Mouse (Mus musculus): ENCODE data around the gene 2410137M14Rik. TPM values are rescaled to one million over a fixed set of nuclear protein-coding genes. Genes with fewer than 3 reads are reported as not detected.
A peak's percentile ranks its signal among the peaks of the same experiment; 100 is the strongest.
"Not testable (repeated sequence)": the region's sequence is repeated elsewhere in the genome, so short reads cannot be mapped to it uniquely, and the experiment has no call there.

2410137M14Rik gene
- polyA plus RNA-seq, 1 experiment from 2014 or later: not detected

- not testable (repeated sequence) for H3K36me3 ChIP-seq; H3K9me3 ChIP-seq; H3K27ac ChIP-seq (replicated peaks); H3K4me2 ChIP-seq (replicated peaks); H3K4me3 ChIP-seq; ATAC-seq (replicated peaks); H3K4me1 ChIP-seq; H3K9ac ChIP-seq (replicated peaks)
- 90% methylated on average over 6 of the region's 6 CpGs for WGBS
- peaks cover 19% of the 10 kb centered on the region for H3K27me3 ChIP-seq
Observed at GRCm38 (mm10) chr17:36990630-36991029, 9.6 kb upstream of the 2410137M14Rik start.

GRCm38 (mm10) chr17:36989437-36989836, 8.4 kb upstream of the 2410137M14Rik start, which contains the start of gene H2-M5:
TSS of gene H2-M5 (minus strand) at chr17:36989537.
- ATAC-seq (replicated peaks): no peak
- H3K9ac ChIP-seq (replicated peaks): no peak within 1 kb of the TSS

GRCm38 (mm10) chr17:36988475-36988874, 7.4 kb upstream of the 2410137M14Rik start:
- H3K27ac ChIP-seq (replicated peaks): no peak overlapping the region
- no peak overlapping the region for H3K4me3 ChIP-seq
- H3K4me1 ChIP-seq: no peaks in the 10 kb centered on the region
- H3K4me2 ChIP-seq (replicated peaks): 0 out of 2 replicates have a peak overlapping the region, but pooled peaks have one; percentile 9
- no peaks in the 10 kb centered on the region for H3K9me3 ChIP-seq
- H3K27me3 ChIP-seq: peaks cover 19% of the 10 kb centered on the region
- no peak for ATAC-seq (replicated peaks)
- no peak overlapping the region for H3K9ac ChIP-seq (replicated peaks)
- 6% methylated on average over 24 of the region's 24 CpGs for WGBS
- no peaks in the 10 kb centered on the region for H3K36me3 ChIP-seq

More at GRCm38 (mm10) chr17:36989437-36989836, 8.4 kb upstream of the 2410137M14Rik start, which contains the start of gene H2-M5:
- peaks cover 19% of the 10 kb centered on the region for H3K27me3 ChIP-seq
- H3K4me3 ChIP-seq: no peak within 1 kb of the TSS
- no peaks in the 10 kb centered on the region for H3K4me1 ChIP-seq
- H3K4me2 ChIP-seq (replicated peaks): 0 out of 2 replicates have a peak within 1 kb of the TSS, but pooled peaks have one; percentile 9
- H3K36me3 ChIP-seq: no peaks in the 10 kb centered on the region
- no peaks in the 10 kb centered on the region for H3K9me3 ChIP-seq
- WGBS: 24% methylated on average over 5 of the region's 5 CpGs
- no peak within 1 kb of the TSS for H3K27ac ChIP-seq (replicated peaks)

- Histone ChIP-seq H3K9ac (replicated peaks) (no peak overlapping the region), H3K27me3 (peaks cover 7% of the 10 kb centered on the region), H3K4me2 (replicated peaks) (no peak overlapping the region), H3K4me1 (no peaks in the 10 kb centered on the region), H3K36me3 (no peaks in the 10 kb centered on the region), H3K27ac (replicated peaks) (no peak overlapping the region), H3K4me3 (no peak overlapping the region), H3K9me3 (no peaks in the 10 kb centered on the region)
- no peak for ATAC-seq (replicated peaks)
- 37% methylated on average over 5 of the region's 5 CpGs for WGBS
Observed at GRCm38 (mm10) chr17:36982253-36983155, 1.5 kb upstream of the 2410137M14Rik start.

GRCm38 (mm10) chr17:36981845-36982244, 808 bp upstream of the 2410137M14Rik start:
- H3K4me3 ChIP-seq: no peak overlapping the region
- no peak overlapping the region for H3K4me2 ChIP-seq (replicated peaks)
- no peaks in the 10 kb centered on the region for H3K36me3 ChIP-seq
- H3K4me1 ChIP-seq: no peaks in the 10 kb centered on the region
- H3K27me3 ChIP-seq: peaks cover 4% of the 10 kb centered on the region; the same call in 1 of the 2 replicates
- no peak overlapping the region for H3K27ac ChIP-seq (replicated peaks)
- H3K9me3 ChIP-seq: no peaks in the 10 kb centered on the region
- H3K9ac ChIP-seq (replicated peaks): no peak overlapping the region
- ATAC-seq (replicated peaks): no peak
- 3% methylated on average over 4 of the region's 4 CpGs for WGBS

- Histone ChIP-seq H3K4me1 (no peaks in the 10 kb centered on the region), H3K4me3 (no peak overlapping the region), H3K36me3 (no peaks in the 10 kb centered on the region), H3K9me3 (no peaks in the 10 kb centered on the region), H3K9ac (replicated peaks) (no peak overlapping the region), H3K27me3 (no peaks in the 10 kb centered on the region), H3K4me2 (replicated peaks) (no peak overlapping the region), H3K27ac (replicated peaks) (no peak overlapping the region)
- ATAC-seq (replicated peaks): no peak
- 75% methylated on average over 8 of the region's 8 CpGs for WGBS
Observed at GRCm38 (mm10) chr17:36973271-36973787, 7.7 kb downstream of the 2410137M14Rik start.

- Histone ChIP-seq H3K4me3 (no peak overlapping the region), H3K9me3 (no peaks in the 10 kb centered on the region), H3K27me3 (no peaks in the 10 kb centered on the region), H3K9ac (replicated peaks) (no peak overlapping the region), H3K4me2 (replicated peaks) (no peak overlapping the region), H3K36me3 (no peaks in the 10 kb centered on the region), H3K27ac (replicated peaks) (no peak overlapping the region), H3K4me1 (no peaks in the 10 kb centered on the region)
- WGBS: 92% methylated on average over 3 of the region's 3 CpGs
- no peak for ATAC-seq (replicated peaks)
Observed at GRCm38 (mm10) chr17:36972791-36973190, 8.2 kb downstream of the 2410137M14Rik start.

- Histone ChIP-seq H3K27ac (replicated peaks) (no peak overlapping the region), H3K9ac (replicated peaks) (no peak overlapping the region), H3K27me3 (no peaks in the 10 kb centered on the region), H3K9me3 (no peaks in the 10 kb centered on the region), H3K36me3 (no peaks in the 10 kb centered on the region), H3K4me1 (no peaks in the 10 kb centered on the region), H3K4me2 (replicated peaks) (no peak overlapping the region), H3K4me3 (no peak overlapping the region)
- no peak for ATAC-seq (replicated peaks)
- WGBS: 91% methylated on average over 6 of the region's 6 CpGs
Observed at GRCm38 (mm10) chr17:36971172-36971850, 9.7 kb downstream of the 2410137M14Rik start.

GRCm38 (mm10) chr17:36970316-36970890, 10.6 kb downstream of the 2410137M14Rik start:
- no peak overlapping the region for H3K9ac ChIP-seq (replicated peaks)
- ATAC-seq (replicated peaks): no peak
- no peaks in the 10 kb centered on the region for H3K36me3 ChIP-seq
- 90% methylated on average over 14 of the region's 14 CpGs for WGBS
- no peak overlapping the region for H3K4me3 ChIP-seq
- no peaks in the 10 kb centered on the region for H3K27me3 ChIP-seq
- no peak overlapping the region for H3K4me2 ChIP-seq (replicated peaks)
- no peaks in the 10 kb centered on the region for H3K9me3 ChIP-seq
- no peaks in the 10 kb centered on the region for H3K4me1 ChIP-seq
- H3K27ac ChIP-seq (replicated peaks): no peak overlapping the region

- no peaks in the 10 kb centered on the region for H3K27me3 ChIP-seq
- no peaks in the 10 kb centered on the region for H3K4me1 ChIP-seq
- 81% methylated on average over 1 of the region's 1 CpGs for WGBS
- no peak for ATAC-seq (replicated peaks)
- H3K9me3 ChIP-seq: no peaks in the 10 kb centered on the region
- no peak overlapping the region for H3K4me3 ChIP-seq
- H3K27ac ChIP-seq (replicated peaks): no peak overlapping the region
- no peak overlapping the region for H3K4me2 ChIP-seq (replicated peaks)
- H3K36me3 ChIP-seq: no peaks in the 10 kb centered on the region
- H3K9ac ChIP-seq (replicated peaks): no peak overlapping the region
Observed at GRCm38 (mm10) chr17:36966875-36967274, 14.2 kb downstream of the 2410137M14Rik start.

GRCm38 (mm10) chr17:36961125-36961524, 19.9 kb downstream of the 2410137M14Rik start:
- Histone ChIP-seq H3K4me3 (no peak overlapping the region), H3K9me3 (no peaks in the 10 kb centered on the region), H3K36me3 (peaks cover 8% of the 10 kb centered on the region; the same call in 1 of the 2 replicates), H3K4me1 (peaks cover 20% of the 10 kb centered on the region), H3K9ac (replicated peaks) (no peak overlapping the region), H3K27ac (replicated peaks) (no peak overlapping the region), H3K27me3 (no peaks in the 10 kb centered on the region), H3K4me2 (replicated peaks) (no peak overlapping the region)
- 86% methylated on average over 1 of the region's 1 CpGs for WGBS
- no peak for ATAC-seq (replicated peaks)

All from forebrain, embryonic 15.5 days (tissue).